Mouse (Mus musculus) c-Kit-negative CD71-positive TER-119-positive erythroid progenitor cells, embryonic 14.5 days (primary cell): ENCODE data around the gene Miga2.

Experiments used
- DNase-seq: peaks from one replicate; pipeline ENCODE4 v3.0.0-alpha.2; 2013; ENCODE audit warnings: low read depth, low spot score

Miga2 gene

GRCm38 (mm10) chr2:30358533-30359531, 5.2 kb upstream of the Miga2 start, which contains the start of gene Sh3glb2:
Gene Sh3glb2 (minus strand): TSS chr2:30359337.
- DNase-seq, result peak; percentile 66

GRCm38 (mm10) chr2:30360626-30361025, 3.4 kb upstream of the Miga2 start:
- no peak for DNase-seq

GRCm38 (mm10) chr2:30362865-30363264, 1.2 kb upstream of the Miga2 start:
- no peak for DNase-seq

- DNase-seq, result no peak
Observed at GRCm38 (mm10) chr2:30365281-30366069, 1.4 kb downstream of the Miga2 start.

GRCm38 (mm10) chr2:30366203-30366602, 2.2 kb downstream of the Miga2 start:
- DNase-seq, result no peak

- no peak for DNase-seq
Observed at GRCm38 (mm10) chr2:30371544-30371943, 7.5 kb downstream of the Miga2 start.

- DNase-seq, result no peak
Observed at GRCm38 (mm10) chr2:30372726-30373125, 8.7 kb downstream of the Miga2 start.

GRCm38 (mm10) chr2:30375893-30376292, 11.9 kb downstream of the Miga2 start:
- no peak for DNase-seq

GRCm38 (mm10) chr2:30377721-30378120, 13.7 kb downstream of the Miga2 start:
- no peak for DNase-seq

- DNase-seq, result no peak
Observed at GRCm38 (mm10) chr2:30379307-30379706, 15.3 kb downstream of the Miga2 start.

GRCm38 (mm10) chr2:30380564-30381376, 16.7 kb downstream of the Miga2 start:
- DNase-seq, result no peak

GRCm38 (mm10) chr2:30381377-30381725, 17.3 kb downstream of the Miga2 start:
- no peak for DNase-seq

GRCm38 (mm10) chr2:30384814-30385213, 20.8 kb downstream of the Miga2 start:
- no peak for DNase-seq

GRCm38 (mm10) chr2:30385591-30385990, 21.6 kb downstream of the Miga2 start:
- DNase-seq, result no peak

- DNase-seq, result no peak
Observed at GRCm38 (mm10) chr2:30386913-30387312, 22.9 kb downstream of the Miga2 start.

GRCm38 (mm10) chr2:30389000-30389399, 25.0 kb downstream of the Miga2 start:
- DNase-seq, result no peak

- peak; percentile 92 for DNase-seq
Observed at GRCm38 (mm10) chr2:30392114-30392576, 28.1 kb downstream of the Miga2 start, which contains the start of gene Dolpp1. Gene Dolpp1 (plus strand): TSS chr2:30392254.

- peak; percentile 64 for DNase-seq
Observed at GRCm38 (mm10) chr2:30392577-30393369, 28.7 kb downstream of the Miga2 start.

- DNase-seq, result no peak
Observed at GRCm38 (mm10) chr2:30393370-30393656, 29.3 kb downstream of the Miga2 start.

GRCm38 (mm10) chr2:30395757-30396156, 31.7 kb downstream of the Miga2 start:
- DNase-seq, result no peak

- DNase-seq, result no peak
Observed at GRCm38 (mm10) chr2:30396246-30396645, 32.2 kb downstream of the Miga2 start.
